ENCODE assay signal across 19 mouse cellular contexts in the genomic region with DNA sequence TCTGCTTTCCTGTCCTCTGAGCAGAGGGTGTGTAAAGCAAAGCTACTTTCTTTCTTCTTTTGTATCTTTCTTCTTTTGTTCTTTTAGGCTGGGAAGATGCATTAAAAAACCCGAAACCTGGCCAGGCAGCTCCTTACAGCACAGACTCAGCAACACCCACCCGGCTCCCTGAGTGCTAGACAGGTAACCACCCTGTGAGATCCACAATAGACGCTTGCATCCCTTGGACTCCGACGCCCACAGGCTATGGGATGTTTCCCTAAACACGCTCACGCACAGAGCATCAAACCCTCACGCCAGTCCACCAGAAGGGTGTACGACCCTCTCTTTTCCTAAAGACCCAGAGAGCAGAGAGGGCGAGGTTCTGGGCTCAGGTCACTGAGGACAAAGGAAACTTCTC. TPM values are rescaled to one million over a fixed set of nuclear protein-coding genes. Genes with fewer than 3 reads are reported as not detected.
A peak's percentile ranks its signal among the peaks of the same experiment; 100 is the strongest.
DNase-seq lines count a peak whose midpoint lies in the region; ATAC-seq and TF ChIP-seq lines count a peak whose summit lies in the region.
"Had no signal": no experiment of that assay in that cellular context is flagged by ENCODE, and none has a peak within 500 bp of the region (broad histone marks: within the 10 kb centered on the region; RNA-seq: fewer than 3 reads in every experiment).

No protein-coding gene starts in this region.

- DNase-seq in hindbrain, embryonic 10.5 days (ENCODE audit: low spot score): no peak
- DNase-seq in hindbrain, postnatal 0 days (ENCODE audit: low spot score): no peak
- DNase-seq in testis, postnatal 14 days (ENCODE audit: low spot score): peak; percentile 44
- DNase-seq in testis, postnatal 10 days (ENCODE audit: low spot score): no peak
- no peak for DNase-seq in adrenal gland, adult 8-10 months
- DNase-seq in thymus, adult 18-20 months: no peak
- DNase-seq: cerebellum, adult 9-11 months; gastrocnemius, postnatal 10 days; heart, postnatal 4 days; thymus, postnatal 36 days had no signal

- no peaks in the 10 kb centered on the region for H3K9me3 ChIP-seq in hindbrain, embryonic 10.5 days
- H3K9me3 ChIP-seq in hindbrain, postnatal 0 days (ENCODE audit: low read length): no peaks in the 10 kb centered on the region
- no peaks in the 10 kb centered on the region for H3K9me3 ChIP-seq in forebrain, embryonic 16.5 days (ENCODE audit: control insufficient read depth, low read length)
- H3K9me3 ChIP-seq: embryonic facial prominence, embryonic 12.5 days; heart, embryonic 15.5 days; intestine, embryonic 15.5 days; kidney, embryonic 15.5 days; limb, embryonic 15.5 days; midbrain, embryonic 13.5 days had no signal

- H3K9ac ChIP-seq in hindbrain, postnatal 0 days (replicated peaks; ENCODE audit: low read length): no peak overlapping the region
- H3K9ac ChIP-seq in forebrain, embryonic 16.5 days (replicated peaks; ENCODE audit: low read depth, low read length): peak overlapping the region; percentile 42
- H3K9ac ChIP-seq: embryonic facial prominence, embryonic 12.5 days; heart, embryonic 15.5 days; intestine, embryonic 15.5 days; kidney, embryonic 15.5 days; limb, embryonic 15.5 days; midbrain, embryonic 13.5 days had no signal

- H3K27ac ChIP-seq in hindbrain, embryonic 10.5 days: peak overlapping the region; percentile 26; the same call in 1 of the 2 replicates
- H3K27ac ChIP-seq in hindbrain, postnatal 0 days: no peak overlapping the region
- peak overlapping the region; percentile 81 for H3K27ac ChIP-seq in forebrain, embryonic 16.5 days (ENCODE audit: low read length)
- H3K27ac ChIP-seq: embryonic facial prominence, embryonic 12.5 days; heart, embryonic 15.5 days; intestine, embryonic 15.5 days; kidney, embryonic 15.5 days; limb, embryonic 15.5 days had no signal

- H3K4me2 ChIP-seq in hindbrain, postnatal 0 days (ENCODE audit: low read depth, low read length): no peak overlapping the region
- H3K4me2 ChIP-seq in forebrain, embryonic 16.5 days (ENCODE audit: low read length): peak overlapping the region; percentile 35
- H3K4me2 ChIP-seq: embryonic facial prominence, embryonic 12.5 days; heart, embryonic 15.5 days; intestine, embryonic 15.5 days; limb, embryonic 15.5 days; midbrain, embryonic 13.5 days had no signal

- H3K36me3 ChIP-seq in hindbrain, embryonic 10.5 days: no peaks in the 10 kb centered on the region
- H3K36me3 ChIP-seq in hindbrain, postnatal 0 days (ENCODE audit: insufficient read depth, low read length): no peaks in the 10 kb centered on the region
- H3K36me3 ChIP-seq in forebrain, embryonic 16.5 days (ENCODE audit: control insufficient read depth, insufficient read depth): no peaks in the 10 kb centered on the region
- H3K36me3 ChIP-seq: embryonic facial prominence, embryonic 12.5 days; heart, embryonic 15.5 days; intestine, embryonic 15.5 days; kidney, embryonic 15.5 days; limb, embryonic 15.5 days had no signal

- H3K4me3 ChIP-seq in hindbrain, embryonic 10.5 days: no peak overlapping the region
- H3K4me3 ChIP-seq in hindbrain, postnatal 0 days (ENCODE audit: low read length): no peak overlapping the region
- H3K4me3 ChIP-seq in forebrain, embryonic 16.5 days (replicated peaks; ENCODE audit: low read length): peak overlapping the region; percentile 18
- H3K4me3 ChIP-seq: embryonic facial prominence, embryonic 12.5 days; erythroblast, embryonic 14.5 days; heart, embryonic 15.5 days; intestine, embryonic 15.5 days; kidney, embryonic 15.5 days; limb, embryonic 15.5 days; midbrain, embryonic 13.5 days had no signal

- 44% methylated on average over 10 of the region's 10 CpGs for WGBS in hindbrain, embryonic 10.5 days
- 49% methylated on average over 10 of the region's 10 CpGs for WGBS in hindbrain, postnatal 0 days
- 32% methylated on average over 10 of the region's 10 CpGs for WGBS in forebrain, embryonic 16.5 days

- H3K27me3 ChIP-seq in hindbrain, embryonic 10.5 days (ENCODE audit: insufficient read depth, poor library complexity, severe bottlenecking): peaks cover 19% of the 10 kb centered on the region
- 0 out of 2 replicates have a peak, but pooled peaks cover 3% of the 10 kb centered on the region for H3K27me3 ChIP-seq in hindbrain, postnatal 0 days (ENCODE audit: insufficient read depth, low read length)
- no peaks in the 10 kb centered on the region for H3K27me3 ChIP-seq in forebrain, embryonic 16.5 days (replicated peaks; ENCODE audit: control insufficient read depth, insufficient read depth, low read length)
- H3K27me3 ChIP-seq: embryonic facial prominence, embryonic 12.5 days; intestine, embryonic 15.5 days; midbrain, embryonic 13.5 days had no signal

- H3K4me1 ChIP-seq in hindbrain, embryonic 10.5 days (replicated peaks): peaks cover 32% of the 10 kb centered on the region
- peaks cover 9% of the 10 kb centered on the region; the same call in 1 of the 2 replicates for H3K4me1 ChIP-seq in hindbrain, postnatal 0 days (ENCODE audit: insufficient read depth, low read length)
- peaks cover 43% of the 10 kb centered on the region for H3K4me1 ChIP-seq in forebrain, embryonic 16.5 days (replicated peaks; ENCODE audit: control insufficient read depth, insufficient read depth, low read length)
- H3K4me1 ChIP-seq: embryonic facial prominence, embryonic 12.5 days; heart, embryonic 15.5 days had no signal

- TF ChIP-seq CTCF in hindbrain, postnatal 0 days (IDR thresholded peaks at IDR 0.05; ENCODE audit: low read depth): no peak

- ATAC-seq in hindbrain, postnatal 0 days: no peak
- no peak for ATAC-seq in forebrain, embryonic 16.5 days
- ATAC-seq: intestine, embryonic 15.5 days; lung, postnatal 0 days; midbrain, embryonic 13.5 days had no signal

RNA-seq across cellular contexts. Expression of a gene that starts 45.9 kb away (rescaled TPM):
- 44.8 and 54.5 TPM in 2 replicates for polyA plus RNA-seq in hindbrain, embryonic 10.5 days (2016; fragmentation: Nextera tagmentation; extraction: Ambion mirVana)
- total RNA-seq in hindbrain, postnatal 0 days (2014; rRNA removed): 48.9 and 52.5 TPM in 2 replicates
- 28.0 and 28.3 TPM in 2 replicates for polyA plus RNA-seq in hindbrain, postnatal 0 days (2015; fragmentation: Nextera tagmentation; extraction: Ambion mirVana)
- polyA plus RNA-seq in forebrain, embryonic 16.5 days (2015; fragmentation: Nextera tagmentation; extraction: Ambion mirVana): 55.7 TPM in 2 replicates
- total RNA-seq in adrenal gland, adult 8-10 months (2022): 1 to 10 TPM; 6.3 to 9.5 (median 7.5) TPM

RNA-seq across cellular contexts. Expression of a gene that starts 57.2 kb away (rescaled TPM):
- 9.3 and 11.1 TPM in 2 replicates for polyA plus RNA-seq in hindbrain, embryonic 10.5 days (2016; fragmentation: Nextera tagmentation; extraction: Ambion mirVana)
- 24.7 and 31.0 TPM in 2 replicates for total RNA-seq in hindbrain, postnatal 0 days (2014; rRNA removed)
- polyA plus RNA-seq in hindbrain, postnatal 0 days (2015; fragmentation: Nextera tagmentation; extraction: Ambion mirVana): 6.5 and 6.6 TPM in 2 replicates
- polyA plus RNA-seq in forebrain, embryonic 16.5 days (2015; fragmentation: Nextera tagmentation; extraction: Ambion mirVana): 5.5 and 5.9 TPM in 2 replicates
- 10 to 100 TPM; 34.5 to 37.3 (median 36.0) TPM for total RNA-seq in adrenal gland, adult 8-10 months (2022)
